Comparison of ENCODE assay signal across 9 mouse cellular contexts in genomic region chr11:60305611-60306010, GRCm38 (mm10). TPM values are rescaled to one million over a fixed set of nuclear protein-coding genes. Genes with fewer than 3 reads are reported as not detected.
DNase-seq lines count a peak whose midpoint lies in the region; ATAC-seq and TF ChIP-seq lines count a peak whose summit lies in the region.
"Had no signal": no experiment of that assay in that cellular context is flagged by ENCODE, and none has a peak within 500 bp of the region (broad histone marks: within the 10 kb centered on the region; RNA-seq: fewer than 3 reads in every experiment).

No protein-coding gene starts in this region.

- no peaks in the 10 kb centered on the region for H3K27me3 ChIP-seq in embryonic facial prominence, embryonic 13.5 days
- H3K27me3 ChIP-seq in embryonic facial prominence, embryonic 10.5 days (replicated peaks; ENCODE audit: low read depth, poor library complexity, severe bottlenecking), result no peaks in the 10 kb centered on the region
- no peaks in the 10 kb centered on the region for H3K27me3 ChIP-seq in lung, embryonic 16.5 days (ENCODE audit: control insufficient read depth, insufficient read depth, low read depth, low read length)
- H3K27me3 ChIP-seq in forebrain, embryonic 14.5 days (replicated peaks; ENCODE audit: control insufficient read depth, insufficient read depth, low read length), result no peaks in the 10 kb centered on the region
- H3K27me3 ChIP-seq in midbrain, postnatal 0 days (ENCODE audit: insufficient read depth, low read length), result no peaks in the 10 kb centered on the region

- H3K9ac ChIP-seq in embryonic facial prominence, embryonic 13.5 days, result no peak overlapping the region
- H3K9ac ChIP-seq in lung, embryonic 16.5 days (ENCODE audit: low read length), result no peak overlapping the region; the same call in 1 of the 2 replicates
- no peak overlapping the region for H3K9ac ChIP-seq in forebrain, embryonic 14.5 days (ENCODE audit: low read length)
- H3K9ac ChIP-seq in midbrain, postnatal 0 days (replicated peaks; ENCODE audit: low read length, poor library complexity, severe bottlenecking), result no peak overlapping the region

- no peak overlapping the region for H3K4me2 ChIP-seq in embryonic facial prominence, embryonic 13.5 days
- peak overlapping the region; percentile 9; the same call in 1 of the 2 replicates for H3K4me2 ChIP-seq in lung, embryonic 16.5 days (ENCODE audit: low read depth, low read length)
- H3K4me2 ChIP-seq in forebrain, embryonic 14.5 days (ENCODE audit: low read length), result no peak overlapping the region
- no peak overlapping the region for H3K4me2 ChIP-seq in midbrain, postnatal 0 days (ENCODE audit: low read depth, low read length, poor library complexity, severe bottlenecking)

- H3K4me1 ChIP-seq in embryonic facial prominence, embryonic 13.5 days, result peaks cover 48% of the 10 kb centered on the region
- H3K4me1 ChIP-seq in embryonic facial prominence, embryonic 10.5 days, result peaks cover 41% of the 10 kb centered on the region
- H3K4me1 ChIP-seq in lung, embryonic 16.5 days (replicated peaks; ENCODE audit: control insufficient read depth, insufficient read depth, low read length), result peaks cover 55% of the 10 kb centered on the region
- peaks cover 31% of the 10 kb centered on the region for H3K4me1 ChIP-seq in forebrain, embryonic 14.5 days (ENCODE audit: control insufficient read depth, insufficient read depth, low read length)
- peaks cover 14% of the 10 kb centered on the region for H3K4me1 ChIP-seq in midbrain, postnatal 0 days (ENCODE audit: insufficient read depth, low read length)

- no peaks in the 10 kb centered on the region for H3K36me3 ChIP-seq in embryonic facial prominence, embryonic 13.5 days
- H3K36me3 ChIP-seq in embryonic facial prominence, embryonic 10.5 days (replicated peaks), result no peaks in the 10 kb centered on the region
- no peaks in the 10 kb centered on the region for H3K36me3 ChIP-seq in lung, embryonic 16.5 days (ENCODE audit: control insufficient read depth, insufficient read depth, low read length)
- H3K36me3 ChIP-seq in forebrain, embryonic 14.5 days (ENCODE audit: control insufficient read depth, insufficient read depth, low read length), result no peaks in the 10 kb centered on the region
- no peaks in the 10 kb centered on the region for H3K36me3 ChIP-seq in midbrain, postnatal 0 days (ENCODE audit: insufficient read depth, low read length)

- DNase-seq in embryonic facial prominence, embryonic 10.5 days (ENCODE audit: low spot score), result no peak
- no peak for DNase-seq in lung, postnatal 10 days
- peak; percentile 37 for DNase-seq in forebrain, embryonic 14.5 days (ENCODE audit: low spot score)
- DNase-seq in midbrain, postnatal 0 days (ENCODE audit: low spot score), result peak; percentile 36
- no peak for DNase-seq in ovary, postnatal 36 days (ENCODE audit: low spot score)
- DNase-seq in adrenal gland, postnatal 36 days, result no peak
- DNase-seq: kidney, postnatal 25 days had no signal

- peak overlapping the region; percentile 45; the same call in 1 of the 2 replicates for H3K27ac ChIP-seq in embryonic facial prominence, embryonic 13.5 days
- no peak overlapping the region for H3K27ac ChIP-seq in embryonic facial prominence, embryonic 10.5 days (replicated peaks)
- peak overlapping the region; percentile 63 for H3K27ac ChIP-seq in lung, embryonic 16.5 days (ENCODE audit: low read length)
- 0 out of 2 replicates have a peak overlapping the region, but pooled peaks have one; percentile 23 for H3K27ac ChIP-seq in forebrain, embryonic 14.5 days (ENCODE audit: low read depth, low read length)
- H3K27ac ChIP-seq in midbrain, postnatal 0 days (ENCODE audit: low read depth, low read length), result peak overlapping the region; percentile 67

- 58% methylated on average over 4 of the region's 4 CpGs for WGBS in embryonic facial prominence, embryonic 13.5 days
- 68% methylated on average over 4 of the region's 4 CpGs for WGBS in embryonic facial prominence, embryonic 10.5 days
- 54% methylated on average over 4 of the region's 4 CpGs for WGBS in lung, embryonic 16.5 days
- 29% methylated on average over 4 of the region's 4 CpGs for WGBS in forebrain, embryonic 14.5 days
- 36% methylated on average over 4 of the region's 4 CpGs for WGBS in midbrain, postnatal 0 days

- peak; percentile 50 for TF ChIP-seq CTCF in midbrain, postnatal 0 days (IDR thresholded peaks at IDR 0.05)

- H3K4me3 ChIP-seq in embryonic facial prominence, embryonic 13.5 days, result no peak overlapping the region
- H3K4me3 ChIP-seq in embryonic facial prominence, embryonic 10.5 days, result no peak overlapping the region
- H3K4me3 ChIP-seq in lung, embryonic 16.5 days (ENCODE audit: low read length), result no peak overlapping the region
- no peak overlapping the region for H3K4me3 ChIP-seq in forebrain, embryonic 14.5 days (ENCODE audit: low read depth, low read length)
- no peak overlapping the region for H3K4me3 ChIP-seq in midbrain, postnatal 0 days (ENCODE audit: low read depth, low read length)

- H3K9me3 ChIP-seq in embryonic facial prominence, embryonic 13.5 days, result no peaks in the 10 kb centered on the region
- H3K9me3 ChIP-seq in embryonic facial prominence, embryonic 10.5 days, result 0 out of 2 replicates have a peak, but pooled peaks cover 7% of the 10 kb centered on the region
- no peaks in the 10 kb centered on the region for H3K9me3 ChIP-seq in lung, embryonic 16.5 days (ENCODE audit: control insufficient read depth, low read length)
- no peaks in the 10 kb centered on the region for H3K9me3 ChIP-seq in forebrain, embryonic 14.5 days (replicated peaks; ENCODE audit: control insufficient read depth, low read length)
- no peaks in the 10 kb centered on the region for H3K9me3 ChIP-seq in midbrain, postnatal 0 days (ENCODE audit: low read length)

- ATAC-seq in embryonic facial prominence, embryonic 13.5 days (ENCODE audit: insufficient number of reproducible peaks, insufficient read depth, low FRiP score, low TSS enrichment, low read depth), result no peak
- no peak for ATAC-seq in lung, embryonic 16.5 days (ENCODE audit: low read depth)
- ATAC-seq in forebrain, embryonic 14.5 days, result no peak
- no peak for ATAC-seq in midbrain, postnatal 0 days (ENCODE audit: low FRiP score)

RNA-seq across cellular contexts. Expression of gene Tom1l2, which starts 47.1 kb away (rescaled TPM):
- 27.8 and 29.5 TPM in 2 replicates for polyA plus RNA-seq in embryonic facial prominence, embryonic 13.5 days (2015; fragmentation: Nextera tagmentation; extraction: Ambion mirVana)
- polyA plus RNA-seq in embryonic facial prominence, embryonic 10.5 days (2016; fragmentation: Nextera tagmentation; extraction: Ambion mirVana), result 20.4 and 21.0 TPM in 2 replicates
- 29.6 and 33.4 TPM in 2 replicates for polyA plus RNA-seq in lung, embryonic 16.5 days (2015; fragmentation: Nextera tagmentation; extraction: Ambion mirVana)
- polyA plus RNA-seq in forebrain, embryonic 14.5 days (2014; fragmentation: Nextera tagmentation; extraction: Ambion mirVana), result 23.0 and 31.6 TPM in 2 replicates
- total RNA-seq in midbrain, postnatal 0 days (2014; rRNA removed), result 108 and 120 TPM in 2 replicates
- 49.4 and 51.6 TPM in 2 replicates for polyA plus RNA-seq in midbrain, postnatal 0 days (2015; fragmentation: Nextera tagmentation; extraction: Ambion mirVana)
- total RNA-seq in adrenal gland, postnatal 36 days (2021), result 10 to 100 TPM; 69.7 to 87.6 TPM

RNA-seq across cellular contexts. Expression of gene Drc3, which starts 47.5 kb away (rescaled TPM):
- polyA plus RNA-seq in embryonic facial prominence, embryonic 13.5 days (2015; fragmentation: Nextera tagmentation; extraction: Ambion mirVana), result 2.4 and 2.7 TPM in 2 replicates
- 1.2 and 1.6 TPM in 2 replicates for polyA plus RNA-seq in embryonic facial prominence, embryonic 10.5 days (2016; fragmentation: Nextera tagmentation; extraction: Ambion mirVana)
- polyA plus RNA-seq in lung, embryonic 16.5 days (2015; fragmentation: Nextera tagmentation; extraction: Ambion mirVana), result 11.2 and 11.3 TPM in 2 replicates
- polyA plus RNA-seq in forebrain, embryonic 14.5 days (2014; fragmentation: Nextera tagmentation; extraction: Ambion mirVana), result 5.9 and 7.0 TPM in 2 replicates
- total RNA-seq in midbrain, postnatal 0 days (2014; rRNA removed), result 9.2 and 14.1 TPM in 2 replicates
- polyA plus RNA-seq in midbrain, postnatal 0 days (2015; fragmentation: Nextera tagmentation; extraction: Ambion mirVana), result 7.1 and 8.6 TPM in 2 replicates
- total RNA-seq in adrenal gland, postnatal 36 days (2021), result 1 to 10 TPM; 1.5 to 1.8 TPM

Comparison
In these comparisons a context has a peak if more than half of its experiments do, and no peak if none do; other contexts are left out.
1. DNase-seq: peak in forebrain, embryonic 14.5 days (single experiment) and midbrain, postnatal 0 days (single experiment); none in embryonic facial prominence, embryonic 10.5 days (single experiment), lung, postnatal 10 days (single experiment), ovary, postnatal 36 days (single experiment) and adrenal gland, postnatal 36 days (0 of 2).